Mouse (Mus musculus) heart, embryonic 14.5 days (tissue): ENCODE data around the gene Taf13. TPM values are rescaled to one million over a fixed set of nuclear protein-coding genes. Genes with fewer than 3 reads are reported as not detected.

Experiments
- ATAC-seq: fragments of 200-750 bp; cut with Nextera tagmentation; 2 replicates; pipeline ENCODE4 v1.8.0; 2017; ENCODE audit warnings: low read depth, moderate TSS enrichment; ENCODE audit not compliant: insufficient number of reproducible peaks, insufficient read depth, low FRiP score
- H3K27ac ChIP-seq, 2 experiments: fragments of 200-500 bp in 1 of 2; fragments of 300-500 bp in 1 of 2; sonication (generic) in 1 of 2; replicated peaks in 1 of 2; 2 replicates each; pipeline ENCODE4 v1.5.1; 2012 to 2014; ENCODE audit warnings: low read depth in 2 of 2, low read length in 2 of 2, control low read depth in 1 of 2, mild to moderate bottlenecking in 1 of 2, mixed read lengths in 1 of 2; ENCODE audit not compliant: control insufficient read depth in 1 of 2, insufficient read depth in 1 of 2
- H3K27me3 ChIP-seq: fragments of 300-500 bp; sonication (generic); 2 replicates; pipeline ENCODE4 v1.6.1; 2014; ENCODE audit warnings: mild to moderate bottlenecking, low read length, control low read depth; ENCODE audit not compliant: control insufficient read depth, insufficient read depth
- H3K36me3 ChIP-seq: fragments of 300-500 bp; sonication (generic); 2 replicates; pipeline ENCODE4 v1.6.1; 2014; ENCODE audit warnings: mild to moderate bottlenecking, control low read depth, low read length, mixed read lengths; ENCODE audit not compliant: control insufficient read depth, insufficient read depth
- H3K4me1 ChIP-seq, 2 experiments: fragments of 200-500 bp in 1 of 2; fragments of 300-500 bp in 1 of 2; sonication (generic) in 1 of 2; 2 replicates each; pipeline ENCODE4 v1.6.1; 2012 to 2014; ENCODE audit warnings: low read length in 2 of 2, control low read depth in 1 of 2, mixed read lengths in 1 of 2; ENCODE audit not compliant: control insufficient read depth in 2 of 2, insufficient read depth in 2 of 2
- H3K4me2 ChIP-seq: fragments of 300-500 bp; sonication (generic); 2 replicates; pipeline ENCODE4 v1.6.1; 2014; ENCODE audit warnings: mild to moderate bottlenecking, low read length
- H3K4me3 ChIP-seq, 2 experiments: fragments of 200-500 bp in 1 of 2; fragments of 300-500 bp in 1 of 2; sonication (generic) in 1 of 2; 2 replicates each; pipeline ENCODE4 v1.5.1; 2012 to 2014; ENCODE audit warnings: low read length in 2 of 2, mild to moderate bottlenecking in 2 of 2, control low read depth in 1 of 2, low read depth in 1 of 2, moderate library complexity in 1 of 2; ENCODE audit not compliant: control insufficient read depth in 1 of 2, insufficient read depth in 1 of 2
- H3K9ac ChIP-seq: fragments of 300-500 bp; sonication (generic); 2 replicates; pipeline ENCODE4 v1.6.1; 2014; ENCODE audit warnings: mild to moderate bottlenecking, low read length
- H3K9me3 ChIP-seq: fragments of 300-500 bp; sonication (generic); 2 replicates; pipeline ENCODE4 v1.6.1; 2016; ENCODE audit warnings: low read length, control low read depth; ENCODE audit not compliant: control insufficient read depth
- WGBS: fragments of 180-500 bp; shearing (Covaris S2); extraction: QIAGEN DNeasy Blood & Tissue Kit; methylation state at CpG from one replicate; pipeline ENCODE4 v1.1.7; 2014; 5-methylcytosine and 5-hydroxymethylcytosine counted together
- polyA plus RNA-seq: library from polyadenylated mRNA; unstranded; fragments of >200 nt; fragmentation: Nextera tagmentation; extraction: Ambion mirVana; gene quantifications from 2 replicates; pipeline ENCODE4 v1.2.1, GENCODE M21; 2014

Gene Taf13
- polyA plus RNA-seq, 1 experiment from 2014 or later: 24.8 TPM

GRCm38 (mm10) chr3:108536517-108537260, 34.8 kb upstream of the Taf13 start, which contains the start of gene 5330417C22Rik:
5330417C22Rik (minus strand) TSS chr3:108536536.
- H3K4me2 ChIP-seq: peak within 1 kb of the TSS; percentile 59
- no peak for ATAC-seq
- no peaks in the 10 kb centered on the region for H3K36me3 ChIP-seq
- H3K9me3 ChIP-seq: no peaks in the 10 kb centered on the region
- peak within 1 kb of the TSS; percentile 32 to 42 for H3K4me3 ChIP-seq
- H3K27ac ChIP-seq: no peak within 1 kb of the TSS
- 3% methylated on average over 34 of the region's 35 CpGs for WGBS
- peaks cover 6 to 11% of the 10 kb centered on the region in 2 experiments; a peak in 3 of 4 replicates for H3K4me1 ChIP-seq
- H3K9ac ChIP-seq: peak within 1 kb of the TSS; percentile 16; the same call in 1 of the 2 replicates
- H3K27me3 ChIP-seq: peaks cover 16% of the 10 kb centered on the region; the same call in 1 of the 2 replicates

DNA sequence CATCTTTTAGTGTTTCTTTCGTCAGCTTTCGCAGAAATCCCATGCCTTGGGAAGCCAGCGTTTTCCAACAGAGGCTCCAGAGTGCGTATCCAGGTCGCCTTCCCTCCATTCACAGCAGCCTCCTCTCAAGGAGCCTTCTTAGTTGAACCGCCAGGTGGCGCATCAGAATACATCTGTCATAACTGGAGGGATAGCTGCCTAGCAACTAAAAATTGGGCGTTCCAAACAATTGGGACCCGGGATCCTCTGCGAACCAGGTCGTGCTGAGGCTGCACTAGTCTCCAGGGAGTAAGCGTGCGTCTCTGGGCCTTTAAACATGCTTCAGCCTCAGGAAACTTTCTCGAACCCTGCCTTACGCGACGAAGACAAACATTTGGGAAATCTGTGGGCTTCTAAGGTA, 34.2 kb upstream of the Taf13 start:
- peak overlapping the region in 1 of 2 experiments; percentile 2; a peak in 1 of 4 replicates for H3K4me3 ChIP-seq
- H3K9ac ChIP-seq: no peak overlapping the region
- 4% methylated on average over 17 of the region's 17 CpGs for WGBS
- peak overlapping the region; percentile 40 for H3K4me2 ChIP-seq
- no peaks in the 10 kb centered on the region for H3K36me3 ChIP-seq
- H3K27me3 ChIP-seq: peaks cover 16% of the 10 kb centered on the region; the same call in 1 of the 2 replicates
- H3K9me3 ChIP-seq: no peaks in the 10 kb centered on the region
- H3K27ac ChIP-seq: no peak overlapping the region
- peaks cover 6 to 11% of the 10 kb centered on the region in 2 experiments; a peak in 3 of 4 replicates for H3K4me1 ChIP-seq
- ATAC-seq: peak; percentile 64; the same call in 1 of the 2 replicates

DNA sequence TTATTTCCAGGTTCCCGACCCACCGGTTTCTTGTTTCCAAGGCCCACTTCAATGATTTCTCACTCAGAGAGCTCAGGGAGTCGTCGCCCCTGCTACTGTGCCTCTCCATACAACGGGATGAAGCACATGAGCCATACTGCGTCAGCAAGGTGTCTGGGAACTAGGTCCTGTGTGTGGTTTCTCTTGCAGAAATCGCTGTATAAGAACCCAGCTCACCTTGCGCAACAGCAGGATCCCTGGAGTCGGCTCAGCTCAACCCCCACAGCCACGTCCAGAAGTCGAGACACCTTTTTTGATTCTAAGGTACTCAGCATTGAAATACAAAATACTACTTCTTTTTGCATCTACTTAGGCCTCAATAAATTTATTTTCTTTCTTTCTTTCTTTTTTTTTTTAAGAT, 29.2 kb upstream of the Taf13 start:
- ATAC-seq: no peak

GRCm38 (mm10) chr3:108554111-108554561, 17.4 kb upstream of the Taf13 start:
- no peaks in the 10 kb centered on the region for H3K9me3 ChIP-seq
- peaks cover 0 to 3% of the 10 kb centered on the region in 2 experiments; a peak in 1 of 4 replicates for H3K4me1 ChIP-seq
- peak overlapping the region; percentile 23 to 86 for H3K27ac ChIP-seq
- peaks cover 25% of the 10 kb centered on the region for H3K36me3 ChIP-seq
- H3K9ac ChIP-seq: peak overlapping the region; percentile 99
- under 1% methylated on average over 36 of the region's 42 CpGs for WGBS
- peak; percentile 34 for ATAC-seq
- H3K4me3 ChIP-seq: peak overlapping the region; percentile 60 to 93
- peak overlapping the region; percentile 92 for H3K4me2 ChIP-seq
- H3K27me3 ChIP-seq: no peaks in the 10 kb centered on the region

More for the DNA sequence above, 29.2 kb upstream of the Taf13 start:
- H3K27ac ChIP-seq: no peak overlapping the region
- H3K27me3 ChIP-seq: 0 out of 2 replicates have a peak, but pooled peaks cover 2% of the 10 kb centered on the region
- 75% methylated on average over 11 of the region's 11 CpGs for WGBS
- H3K9me3 ChIP-seq: no peaks in the 10 kb centered on the region
- no peak overlapping the region for H3K4me3 ChIP-seq
- no peak overlapping the region for H3K9ac ChIP-seq
- no peaks in the 10 kb centered on the region; a peak in 1 of 4 replicates for H3K4me1 ChIP-seq
- H3K36me3 ChIP-seq: no peaks in the 10 kb centered on the region
- no peak overlapping the region for H3K4me2 ChIP-seq

DNA sequence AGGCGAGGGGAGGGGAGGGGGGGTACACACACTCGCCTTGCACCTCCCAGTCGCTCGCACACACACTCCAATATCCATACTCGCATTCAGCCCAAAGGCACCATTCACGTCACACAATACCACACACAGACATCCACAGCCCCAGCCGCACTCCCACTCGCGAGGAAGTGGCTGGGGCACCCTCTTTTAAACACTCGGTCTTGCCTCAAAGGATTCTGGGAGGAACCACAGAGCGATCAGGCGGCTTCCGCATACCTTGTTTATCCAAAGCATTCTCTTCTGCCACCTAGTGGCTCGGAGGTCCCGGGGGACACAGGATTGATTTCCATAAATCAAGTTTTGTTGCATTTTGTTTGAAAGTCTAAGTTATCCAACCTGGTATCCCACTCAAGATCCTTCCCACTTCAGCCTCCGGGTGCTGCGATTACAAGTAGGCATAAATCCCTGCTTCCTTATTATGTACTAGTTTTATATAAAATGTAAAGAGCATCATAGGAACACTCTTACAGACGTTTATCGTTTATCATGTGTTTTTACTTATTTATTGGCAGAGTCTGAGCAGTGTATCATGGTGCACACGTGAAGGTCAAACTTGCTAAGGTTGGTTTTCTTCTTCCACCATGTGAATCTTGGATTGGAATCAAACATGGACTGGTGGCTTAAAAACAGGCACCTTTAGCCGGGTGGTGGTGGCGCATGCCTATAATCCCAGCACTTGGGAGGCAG, 16.7 kb upstream of the Taf13 start:
- Histone ChIP-seq H3K4me2 (peak overlapping the region; percentile 92), H3K9me3 (no peaks in the 10 kb centered on the region), H3K4me3 (peak overlapping the region; percentile 60 to 93), H3K27me3 (no peaks in the 10 kb centered on the region), H3K4me1 (peaks cover 0 to 3% of the 10 kb centered on the region in 2 experiments; a peak in 1 of 4 replicates), H3K9ac (peak overlapping the region; percentile 99), H3K27ac (peak overlapping the region; percentile 23 to 86), H3K36me3 (peaks cover 30% of the 10 kb centered on the region)
- 17% methylated on average over 21 of the region's 22 CpGs for WGBS
- ATAC-seq: peak; percentile 91

DNA sequence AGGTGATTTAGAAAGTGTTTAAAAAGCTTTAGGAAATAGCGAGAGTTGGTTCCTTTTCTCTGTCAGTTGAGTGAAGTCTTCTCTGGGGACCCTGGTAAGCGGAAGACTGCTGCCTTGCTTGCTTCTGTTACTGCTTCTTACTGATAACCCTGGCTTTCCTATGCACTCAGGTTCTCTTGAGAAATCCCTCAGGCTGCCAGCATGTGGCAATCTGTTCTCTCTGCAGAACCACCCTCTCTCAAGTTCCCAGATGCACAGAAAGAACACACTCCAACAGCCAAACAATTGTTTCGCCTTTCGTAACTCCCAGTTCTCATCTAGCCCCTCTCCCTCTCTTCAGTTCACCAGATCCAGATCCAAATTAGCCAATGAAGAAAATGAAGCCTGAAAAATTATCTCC, 13.6 kb upstream of the Taf13 start:
- Histone ChIP-seq H3K27ac (no peak overlapping the region), H3K4me1 (peaks cover 2 to 12% of the 10 kb centered on the region in 2 experiments; a peak in 3 of 4 replicates), H3K4me2 (no peak overlapping the region), H3K9me3 (no peaks in the 10 kb centered on the region), H3K36me3 (peaks cover 37% of the 10 kb centered on the region), H3K4me3 (no peak overlapping the region), H3K9ac (no peak overlapping the region), H3K27me3 (no peaks in the 10 kb centered on the region)
- whole genome bisulfite sequencing: 87% methylated on average over 4 of the region's 4 CpGs
- ATAC-seq: no peak

DNA sequence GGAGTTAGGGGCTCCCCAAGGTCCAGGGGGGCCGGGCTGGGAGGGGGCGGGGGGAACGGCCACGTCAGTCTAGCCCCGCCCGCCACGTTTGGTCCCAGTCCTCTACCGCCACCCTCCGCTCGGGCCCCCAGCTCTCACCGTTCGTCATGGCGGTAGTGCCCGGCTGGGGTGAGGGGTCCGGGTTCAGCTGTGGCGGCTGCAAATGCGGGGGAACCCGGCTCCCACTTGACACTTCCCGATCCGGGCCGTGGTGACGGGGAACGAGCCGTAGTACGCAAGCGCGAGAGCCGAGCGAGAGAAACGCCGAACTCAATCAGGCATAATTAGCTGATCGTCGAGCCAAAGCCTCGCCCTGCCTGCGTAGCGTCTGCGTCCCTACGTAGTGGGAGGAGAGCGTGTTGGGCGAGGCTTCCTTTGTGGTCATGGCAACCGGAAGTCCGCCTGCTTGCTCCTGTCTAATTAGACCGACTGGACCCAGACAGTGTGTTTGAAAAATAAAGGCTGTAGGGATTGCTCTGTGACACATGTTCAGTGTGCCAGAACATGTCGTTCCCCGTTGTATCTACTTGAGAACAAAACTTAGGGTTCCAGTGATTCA, 9.3 kb upstream of the Taf13 start, which contains the start of gene Tmem167b:
Tmem167b (minus strand) TSS at position 334 of the 598 bp plus-strand sequence.
- Histone ChIP-seq H3K9me3 (no peaks in the 10 kb centered on the region), H3K9ac (peak within 1 kb of the TSS; percentile 86), H3K36me3 (peaks cover 31% of the 10 kb centered on the region), H3K4me3 (peak within 1 kb of the TSS; percentile 86 to 88), H3K4me2 (peak within 1 kb of the TSS; percentile 93), H3K27ac (peak within 1 kb of the TSS; percentile 89 to 92), H3K27me3 (no peaks in the 10 kb centered on the region), H3K4me1 (peaks cover 2 to 9% of the 10 kb centered on the region in 2 experiments; a peak in 3 of 4 replicates)
- WGBS: under 1% methylated on average over 44 of the region's 45 CpGs
- ATAC-seq: peak; percentile 92
